Mouse (Mus musculus): ENCODE results near the gene Gm20867. TPM values are rescaled to one million over a fixed set of nuclear protein-coding genes. Genes with fewer than 3 reads are reported as not detected.
"Not testable (repeated sequence)": the region's sequence is repeated elsewhere in the genome, so short reads cannot be mapped to it uniquely, and the experiment has no call there.

The Gm20867 gene
- polyA plus RNA-seq (2012; rRNA removed): not detected in 2 replicates
- not detected in 2 replicates for polyA plus RNA-seq (2014; fragmentation: Nextera tagmentation; extraction: Ambion mirVana)

GRCm38 (mm10) chrY:77963104-77963503, at the start of gene Gm20867:
Gm20867 (minus strand) TSS chrY:77963204.
- H3K9ac ChIP-seq (ENCODE audit: low read depth, low read length, severe bottlenecking); H3K27ac ChIP-seq (replicated peaks; ENCODE audit: low read depth, low read length); H3K36me3 ChIP-seq (ENCODE audit: control insufficient read depth, insufficient read depth, low read length); ATAC-seq (ENCODE audit: low FRiP score, low read depth); H3K4me2 ChIP-seq (replicated peaks; ENCODE audit: low read depth, low read length, severe bottlenecking); H3K4me3 ChIP-seq (replicated peaks; ENCODE audit: low read length); H3K27me3 ChIP-seq (ENCODE audit: control insufficient read depth, insufficient read depth, low read length); H3K9me3 ChIP-seq (ENCODE audit: control insufficient read depth, low read length); DNase-seq (ENCODE audit: low spot score); H3K4me1 ChIP-seq (ENCODE audit: control insufficient read depth, insufficient read depth, low read length): not testable (repeated sequence)
- no CpG with 5 or more reads among the region's 3 CpGs for WGBS

Other genes starting within 250 kb of the Gm20867 start
- gene Gm29564, start 249.8 kb upstream of the Gm20867 start, polyA plus RNA-seq (2012; rRNA removed): not detected in 2 replicates
- gene Gm29564, start 249.8 kb upstream of the Gm20867 start, polyA plus RNA-seq (2014; fragmentation: Nextera tagmentation; extraction: Ambion mirVana): not detected in 2 replicates